Mouse (Mus musculus): Measurements from ENCODE around the gene Mcpt9.
"Not testable (repeated sequence)": the region's sequence is repeated elsewhere in the genome, so short reads cannot be mapped to it uniquely, and the experiment has no call there.

Mcpt9 gene

GRCm38 (mm10) chr14:56030395-56030794, at the start of gene Mcpt9:
Mcpt9 (minus strand) TSS chr14:56030495.
- DNase-seq, result not testable (repeated sequence)

GRCm38 (mm10) chr14:56062213-56062612, 31.9 kb upstream of the Mcpt9 start, which contains the start of gene Mcpt4:
Mcpt4 (minus strand) TSS chr14:56062313.
- not testable (repeated sequence) for DNase-seq

- no peak for DNase-seq
Measured at GRCm38 (mm10) chr14:56057722-56058121, 27.4 kb upstream of the Mcpt9 start.

- DNase-seq, result no peak
Measured at GRCm38 (mm10) chr14:56055408-56055807, 25.1 kb upstream of the Mcpt9 start.

GRCm38 (mm10) chr14:56041792-56042191, 11.5 kb upstream of the Mcpt9 start, which contains the start of gene Mcpt2:
Mcpt2 (plus strand) TSS chr14:56042041.
- not testable (repeated sequence) for DNase-seq

- DNase-seq, result no peak
Measured at GRCm38 (mm10) chr14:56034433-56034832, 4.1 kb upstream of the Mcpt9 start.

- not testable (repeated sequence) for DNase-seq
Measured at GRCm38 (mm10) chr14:56021305-56021704, 9.0 kb downstream of the Mcpt9 start.

GRCm38 (mm10) chr14:56019446-56019845, 10.8 kb downstream of the Mcpt9 start:
- DNase-seq, result no peak

- DNase-seq, result not testable (repeated sequence)
Measured at GRCm38 (mm10) chr14:56017671-56018070, 12.6 kb downstream of the Mcpt9 start, which contains the start of gene Mcpt1. Mcpt1 (plus strand) TSS chr14:56017971.

- no peak for DNase-seq
Measured at GRCm38 (mm10) chr14:56013924-56014323, 16.4 kb downstream of the Mcpt9 start.

GRCm38 (mm10) chr14:56013147-56013546, 17.1 kb downstream of the Mcpt9 start:
- DNase-seq, result no peak

- not testable (repeated sequence) for DNase-seq
Measured at GRCm38 (mm10) chr14:55987464-55987863, 42.8 kb downstream of the Mcpt9 start.
